Mouse (Mus musculus) E14TG2a.4 (cell line): Measurements from ENCODE around the gene Uimc1.

Source experiments
- H3K27me3 ChIP-seq: 2 replicates; pipeline ENCODE4 v1.6.1; 2014; ENCODE audit warnings: low read length, control low read depth; ENCODE audit not compliant: insufficient read depth
- H3K36me3 ChIP-seq: 2 replicates; pipeline ENCODE4 v1.6.1; 2014; ENCODE audit warnings: low read length, control low read depth; ENCODE audit not compliant: insufficient read depth
- H3K4me1 ChIP-seq: replicated peaks from 2 replicates; pipeline ENCODE4 v1.6.1; 2014; ENCODE audit warnings: low read depth, low read length, control low read depth
- H3K4me3 ChIP-seq: replicated peaks from 2 replicates; pipeline ENCODE4 v1.5.1; 2014; ENCODE audit warnings: mild to moderate bottlenecking, low read length
- H3K9me3 ChIP-seq: 2 replicates; pipeline ENCODE4 v1.6.1; 2014; ENCODE audit warnings: low read length, control low read depth
- CTCF ChIP-seq: conservative IDR thresholded peaks from 2 replicates; pipeline ENCODE4 v1.5.1; 2014; ENCODE audit warnings: low read length
- NANOG ChIP-seq: IDR thresholded peaks from 2 replicates; pipeline ENCODE4 v1.6.1; 2014; ENCODE audit warnings: borderline replicate concordance, low read length, mixed read lengths
- POU5F1 ChIP-seq: IDR thresholded peaks from 2 replicates; pipeline ENCODE4 v1.6.1; 2014; ENCODE audit warnings: low read length, borderline replicate concordance

Gene Uimc1

DNA sequence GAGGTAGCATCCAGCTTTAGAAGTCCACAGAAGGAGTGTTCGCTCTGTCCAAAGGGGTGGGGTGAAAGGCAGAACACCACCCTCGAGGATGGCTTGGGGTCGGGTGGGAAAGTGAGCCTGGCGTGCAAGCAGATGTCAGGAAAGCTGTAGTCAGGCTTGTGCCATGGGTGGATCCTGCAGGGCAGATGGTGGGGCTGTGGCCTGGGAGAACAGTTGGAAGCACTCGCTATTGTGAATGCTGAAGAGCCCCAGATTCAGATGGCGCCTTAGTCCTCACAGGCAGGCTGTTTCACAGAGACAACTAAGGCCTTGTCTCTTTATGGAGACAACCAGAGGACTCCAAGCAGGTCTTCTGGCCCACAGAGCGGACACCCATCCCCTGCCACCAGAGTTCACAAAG lies 107.9 kb downstream of the Uimc1 start:
- H3K9me3 ChIP-seq: no peaks in the 10 kb centered on the region
- no peaks in the 10 kb centered on the region for H3K36me3 ChIP-seq
- H3K27me3 ChIP-seq: peaks cover 68% of the 10 kb centered on the region
- no peak overlapping the region for H3K4me3 ChIP-seq
- H3K4me1 ChIP-seq: peaks cover 26% of the 10 kb centered on the region
- TF ChIP-seq CTCF (no peak), POU5F1 (no peak), NANOG (no peak)

DNA sequence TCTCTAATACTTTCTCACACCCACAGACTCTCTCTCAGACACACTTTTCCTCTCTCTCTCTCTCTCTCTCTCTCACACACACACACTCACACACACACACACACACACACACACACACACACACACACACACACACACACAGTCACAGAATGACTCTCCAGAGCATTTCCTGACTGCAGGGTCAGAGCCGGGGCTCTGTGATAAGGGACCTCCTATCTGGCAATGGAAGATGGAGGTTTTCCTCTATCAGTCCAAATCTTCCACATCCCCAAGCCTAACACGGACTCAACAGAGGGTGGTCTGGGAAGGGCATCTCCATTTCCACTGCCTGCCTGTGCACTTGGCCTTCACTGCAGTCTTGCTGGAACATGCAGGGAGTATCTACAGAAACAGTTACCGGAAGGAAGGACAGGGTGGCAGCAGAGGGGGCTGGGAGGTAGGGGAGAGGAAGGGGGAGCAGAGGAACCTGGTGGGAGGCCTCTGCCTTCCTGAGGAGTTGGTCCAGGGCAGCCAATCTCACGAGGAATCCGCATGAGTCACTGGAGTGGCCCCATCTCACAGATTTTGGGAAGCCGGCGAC lies 111.8 kb downstream of the Uimc1 start:
- TF ChIP-seq POU5F1: no peak
- no peak for TF ChIP-seq CTCF
- TF ChIP-seq NANOG: no peak
- H3K4me1 ChIP-seq: peaks cover 10% of the 10 kb centered on the region
- peaks cover 37% of the 10 kb centered on the region for H3K27me3 ChIP-seq
- H3K9me3 ChIP-seq: no peaks in the 10 kb centered on the region
- H3K4me3 ChIP-seq: no peak overlapping the region
- no peaks in the 10 kb centered on the region for H3K36me3 ChIP-seq

GRCm38 (mm10) chr13:54987405-54987804 lies 112.7 kb downstream of the Uimc1 start:
- Histone ChIP-seq H3K4me3 (no peak overlapping the region), H3K9me3 (no peaks in the 10 kb centered on the region), H3K27me3 (peaks cover 30% of the 10 kb centered on the region), H3K36me3 (no peaks in the 10 kb centered on the region), H3K4me1 (peaks cover 10% of the 10 kb centered on the region)
- no peak for TF ChIP-seq POU5F1
- no peak for TF ChIP-seq CTCF
- no peak for TF ChIP-seq NANOG

- Histone ChIP-seq H3K36me3 (no peaks in the 10 kb centered on the region), H3K9me3 (no peaks in the 10 kb centered on the region), H3K4me3 (no peak overlapping the region), H3K27me3 (peaks cover 20% of the 10 kb centered on the region), H3K4me1 (peaks cover 13% of the 10 kb centered on the region)
- peak; percentile 39 for TF ChIP-seq CTCF
- TF ChIP-seq POU5F1: no peak
These were observed 116.5 kb downstream of the Uimc1 start for GRCm38 (mm10) chr13:54983614-54984013.

DNA sequence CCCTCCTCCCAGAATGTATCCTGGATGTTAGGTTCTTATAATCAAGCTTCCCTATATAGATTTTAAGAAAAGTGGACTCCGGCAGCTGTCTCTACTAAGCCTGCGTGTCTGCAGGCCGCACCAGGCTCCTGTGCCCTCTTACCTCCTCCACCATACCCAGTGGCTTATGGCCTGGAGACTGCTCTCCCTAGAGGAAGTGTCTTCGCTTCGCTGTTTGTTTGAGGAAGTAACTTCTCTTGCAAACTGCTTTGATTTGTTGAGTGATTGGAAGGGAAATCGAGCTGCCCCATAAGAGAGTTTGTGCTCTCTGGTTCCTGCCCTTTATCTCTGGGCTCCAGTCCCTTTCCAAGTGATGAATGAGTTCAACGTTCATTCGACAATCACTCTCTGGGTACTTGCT lies 117.1 kb downstream of the Uimc1 start:
- Histone ChIP-seq H3K9me3 (no peaks in the 10 kb centered on the region), H3K4me1 (peaks cover 11% of the 10 kb centered on the region), H3K36me3 (no peaks in the 10 kb centered on the region), H3K4me3 (no peak overlapping the region), H3K27me3 (peaks cover 17% of the 10 kb centered on the region)
- TF ChIP-seq POU5F1: no peak
- no peak for TF ChIP-seq CTCF
- no peak for TF ChIP-seq NANOG

DNA sequence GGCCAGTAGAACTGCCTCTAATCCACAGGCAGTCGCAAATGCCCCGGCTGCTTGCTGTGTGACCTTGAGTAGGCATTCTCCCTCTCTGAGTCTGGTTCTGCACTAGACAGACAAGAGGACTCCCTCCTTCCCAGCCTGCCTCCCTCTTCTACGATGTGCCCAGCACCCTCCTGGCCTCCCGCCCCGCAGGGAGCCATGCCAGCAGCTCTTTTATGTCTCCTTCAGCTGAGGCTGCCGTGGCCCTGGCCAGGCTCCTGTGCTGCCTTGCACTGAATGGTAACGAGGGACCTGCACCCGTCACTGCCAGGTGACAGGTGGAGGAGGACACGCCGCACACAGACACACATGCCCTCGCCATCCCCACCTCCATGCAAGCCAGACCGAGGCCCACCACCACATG lies 119.1 kb downstream of the Uimc1 start:
- Histone ChIP-seq H3K4me1 (peaks cover 11% of the 10 kb centered on the region), H3K4me3 (no peak overlapping the region), H3K36me3 (no peaks in the 10 kb centered on the region), H3K27me3 (peaks cover 13% of the 10 kb centered on the region), H3K9me3 (no peaks in the 10 kb centered on the region)
- TF ChIP-seq CTCF: no peak
- no peak for TF ChIP-seq POU5F1
- no peak for TF ChIP-seq NANOG

GRCm38 (mm10) chr13:54978804-54979203 lies 121.3 kb downstream of the Uimc1 start:
- Histone ChIP-seq H3K9me3 (no peaks in the 10 kb centered on the region), H3K4me1 (peaks cover 18% of the 10 kb centered on the region), H3K36me3 (no peaks in the 10 kb centered on the region), H3K4me3 (no peak overlapping the region), H3K27me3 (peaks cover 13% of the 10 kb centered on the region; the same call in 1 of the 2 replicates)
- TF ChIP-seq NANOG: no peak
- no peak for TF ChIP-seq POU5F1
- TF ChIP-seq CTCF: no peak
